Mouse (Mus musculus) limb, embryonic 10.5 days (tissue): Measurements from ENCODE around the gene Rtca. TPM values are rescaled to one million over a fixed set of nuclear protein-coding genes. Genes with fewer than 3 reads are reported as not detected.

Experiments
- DNase-seq: peaks from one replicate; pipeline ENCODE4 v3.0.0-alpha.2; 2017; ENCODE audit warnings: low spot score
- H3K27ac ChIP-seq: fragments of 300-500 bp; sonication (generic); 2 replicates; pipeline ENCODE4 v1.5.1; 2016; ENCODE audit warnings: mild to moderate bottlenecking
- H3K27me3 ChIP-seq: fragments of 300-500 bp; sonication (generic); 2 replicates; pipeline ENCODE4 v1.6.1; 2016; ENCODE audit warnings: low read depth, mild to moderate bottlenecking; ENCODE audit not compliant: poor library complexity, severe bottlenecking
- H3K36me3 ChIP-seq: fragments of 300-500 bp; sonication (generic); 2 replicates; pipeline ENCODE4 v1.6.1; 2016; ENCODE audit warnings: mild to moderate bottlenecking, moderate library complexity
- H3K4me1 ChIP-seq: fragments of 300-500 bp; sonication (generic); 2 replicates; pipeline ENCODE4 v1.6.1; 2016
- H3K4me3 ChIP-seq: fragments of 300-500 bp; sonication (generic); 2 replicates; pipeline ENCODE4 v1.5.1; 2016; ENCODE audit warnings: mild to moderate bottlenecking, moderate library complexity
- H3K9me3 ChIP-seq: fragments of 300-500 bp; sonication (generic); replicated peaks from 2 replicates; pipeline ENCODE4 v1.6.1; 2016; ENCODE audit warnings: mild to moderate bottlenecking
- WGBS: fragments of 180-500 bp; shearing (Covaris S2); methylation state at CpG from one replicate; pipeline ENCODE4 v1.1.7; 2016; 5-methylcytosine and 5-hydroxymethylcytosine counted together
- polyA plus RNA-seq: library from polyadenylated mRNA; unstranded; fragments of >200 nt; fragmentation: Nextera tagmentation; extraction: Ambion mirVana; gene quantifications from 2 replicates; pipeline ENCODE4 v1.2.1, GENCODE M21; 2016

Gene Rtca
- polyA plus RNA-seq, 1 experiment from 2014 or later, result 111 TPM

DNA sequence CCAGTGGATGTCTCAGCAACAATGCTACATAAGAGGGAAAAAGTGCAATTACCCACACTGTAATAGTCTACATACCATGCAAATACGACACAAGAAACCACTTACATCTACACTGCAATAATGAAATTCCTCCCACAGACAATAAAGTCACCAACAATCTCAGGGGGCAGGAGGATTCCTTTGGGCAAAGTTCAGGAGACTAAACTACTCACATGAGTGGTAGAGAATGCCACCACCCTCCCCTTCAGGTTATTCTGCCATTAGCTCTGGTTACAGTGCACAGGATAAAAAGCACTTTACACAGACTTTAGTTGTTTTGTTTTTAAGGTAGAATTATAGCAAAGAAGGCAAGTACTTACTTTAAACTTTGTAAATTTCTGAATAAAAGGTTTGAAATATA lies 12.3 kb downstream of the Rtca start:
- no peaks in the 10 kb centered on the region for H3K27me3 ChIP-seq
- no peaks in the 10 kb centered on the region for H3K4me1 ChIP-seq
- H3K36me3 ChIP-seq, result peaks cover 99% of the 10 kb centered on the region
- DNase-seq, result no peak
- WGBS, result 98% methylated on average over 1 of the region's 1 CpGs
- H3K27ac ChIP-seq, result no peak overlapping the region
- no peaks in the 10 kb centered on the region for H3K9me3 ChIP-seq
- H3K4me3 ChIP-seq, result no peak overlapping the region

DNA sequence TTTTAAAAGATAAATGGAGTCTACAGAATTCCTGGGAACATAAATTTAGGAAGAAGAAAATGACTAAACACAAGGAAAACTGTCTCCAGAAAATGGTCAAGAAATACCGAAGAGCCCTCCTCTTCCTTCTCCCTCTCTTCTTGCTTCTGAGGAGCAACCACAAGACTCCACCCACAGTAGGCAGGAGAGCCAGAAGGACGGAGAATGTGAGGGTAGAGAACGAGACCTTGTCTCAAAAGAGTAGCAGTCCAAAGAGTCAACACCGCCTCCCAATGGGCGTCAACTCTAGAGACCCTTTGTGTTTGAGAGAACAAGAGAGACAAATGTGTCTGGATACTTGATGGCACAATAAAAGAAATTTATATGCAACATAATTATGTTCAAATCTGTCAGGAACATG lies 14.3 kb downstream of the Rtca start:
- 86% methylated on average over 5 of the region's 5 CpGs for WGBS
- Histone ChIP-seq H3K4me3 (no peak overlapping the region), H3K9me3 (no peaks in the 10 kb centered on the region), H3K4me1 (no peaks in the 10 kb centered on the region), H3K27me3 (no peaks in the 10 kb centered on the region), H3K36me3 (peaks cover 100% of the 10 kb centered on the region), H3K27ac (no peak overlapping the region)
- no peak for DNase-seq

DNA sequence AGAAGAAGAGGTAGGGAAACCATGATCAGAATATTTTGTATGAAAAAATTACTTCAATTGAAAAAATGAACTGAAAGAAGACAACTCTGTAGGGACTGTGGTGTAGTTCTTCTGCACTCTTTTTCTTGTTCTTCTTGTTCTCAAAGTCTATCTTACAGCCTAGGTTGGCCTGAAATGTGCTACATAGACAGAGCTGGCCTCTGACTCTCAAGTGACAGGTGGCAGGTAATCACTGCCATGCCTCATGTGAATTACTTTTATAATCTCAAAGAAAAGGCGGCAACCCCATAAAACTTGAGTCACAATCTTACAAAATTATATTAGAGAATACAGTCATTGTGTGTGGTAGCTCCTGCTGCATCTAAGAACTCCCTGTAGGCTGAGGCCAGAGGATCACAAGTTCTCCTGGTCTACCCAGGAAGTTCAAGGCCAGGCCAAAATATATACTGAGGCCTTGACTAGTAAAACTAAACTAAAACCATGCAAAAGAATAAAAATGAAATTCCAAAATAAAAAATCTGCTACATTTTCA lies 16.0 kb downstream of the Rtca start:
- no peaks in the 10 kb centered on the region for H3K9me3 ChIP-seq
- peaks cover 98% of the 10 kb centered on the region for H3K36me3 ChIP-seq
- H3K27ac ChIP-seq, result no peak overlapping the region
- no peaks in the 10 kb centered on the region for H3K27me3 ChIP-seq
- 98% methylated on average over 1 of the region's 1 CpGs for WGBS
- DNase-seq, result no peak
- no peaks in the 10 kb centered on the region for H3K4me1 ChIP-seq
- no peak overlapping the region for H3K4me3 ChIP-seq

DNA sequence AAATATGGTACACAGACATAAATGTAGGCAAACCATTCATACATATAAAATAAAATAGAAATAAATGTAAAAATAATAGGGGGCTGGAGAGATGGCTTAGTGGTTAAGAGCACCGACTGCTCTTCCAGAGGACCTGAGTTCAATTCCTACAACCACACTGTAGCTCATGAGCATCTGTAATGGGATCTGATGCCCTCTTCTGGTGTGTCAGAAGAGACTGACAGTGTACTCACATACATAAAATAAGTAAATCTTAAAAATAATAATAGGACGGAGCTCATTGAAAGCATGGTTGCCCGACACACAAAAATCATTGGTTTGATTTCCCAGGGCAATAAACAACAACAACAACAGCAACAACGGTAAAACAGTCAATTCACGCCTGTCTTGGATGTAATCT lies 17.1 kb downstream of the Rtca start:
- peaks cover 98% of the 10 kb centered on the region for H3K36me3 ChIP-seq
- H3K4me3 ChIP-seq, result no peak overlapping the region
- DNase-seq, result no peak
- H3K27ac ChIP-seq, result no peak overlapping the region
- H3K4me1 ChIP-seq, result no peaks in the 10 kb centered on the region
- 92% methylated on average over 5 of the region's 5 CpGs for WGBS
- no peaks in the 10 kb centered on the region for H3K27me3 ChIP-seq
- no peaks in the 10 kb centered on the region for H3K9me3 ChIP-seq

DNA sequence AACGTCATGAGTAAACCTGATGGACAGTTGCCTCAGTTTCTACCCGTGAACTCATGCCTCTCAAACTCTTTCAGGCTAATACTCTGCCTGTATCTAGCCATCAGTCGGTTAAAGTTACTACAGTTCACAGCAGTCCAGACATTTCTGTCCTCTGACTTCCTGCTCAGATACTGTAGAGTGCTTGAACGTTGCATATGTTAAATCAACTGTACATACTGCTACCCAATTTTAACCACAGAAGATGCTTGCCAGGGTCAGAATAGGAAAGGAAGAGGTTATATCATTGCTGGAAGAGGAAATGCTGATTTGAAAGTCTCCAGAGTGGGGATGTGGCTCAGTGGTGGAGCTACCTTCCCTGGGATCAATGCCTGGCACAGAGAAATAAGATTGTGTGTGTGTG lies 24.7 kb downstream of the Rtca start:
- Histone ChIP-seq H3K27ac (no peak overlapping the region), H3K4me1 (no peaks in the 10 kb centered on the region), H3K36me3 (peaks cover 21% of the 10 kb centered on the region), H3K4me3 (no peak overlapping the region), H3K9me3 (no peaks in the 10 kb centered on the region), H3K27me3 (no peaks in the 10 kb centered on the region)
- DNase-seq, result no peak
- WGBS, result 93% methylated on average over 4 of the region's 4 CpGs

DNA sequence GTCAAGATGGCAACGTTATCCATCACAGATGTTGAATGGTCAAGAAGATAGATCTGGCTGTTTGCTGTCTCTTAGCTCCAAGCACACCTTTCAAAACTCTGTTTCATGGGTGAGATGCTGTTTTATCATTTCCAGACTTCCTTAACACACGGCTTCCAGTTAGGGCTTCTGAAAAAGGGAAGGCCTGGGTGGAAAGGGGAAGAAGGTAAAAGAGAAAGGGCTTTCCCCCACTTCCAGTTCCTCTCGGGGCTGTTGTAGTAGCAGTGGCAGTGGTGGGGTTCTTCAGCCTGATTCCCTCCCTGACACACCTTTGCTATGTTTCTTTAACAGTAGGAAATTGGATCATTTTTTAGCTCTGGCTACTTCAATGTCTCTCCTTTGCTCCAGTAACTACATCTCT lies 25.3 kb downstream of the Rtca start:
- Histone ChIP-seq H3K27ac (no peak overlapping the region), H3K27me3 (no peaks in the 10 kb centered on the region), H3K9me3 (no peaks in the 10 kb centered on the region), H3K4me1 (no peaks in the 10 kb centered on the region), H3K4me3 (no peak overlapping the region), H3K36me3 (peaks cover 16% of the 10 kb centered on the region)
- DNase-seq, result no peak
- 84% methylated on average over 3 of the region's 3 CpGs for WGBS

DNA sequence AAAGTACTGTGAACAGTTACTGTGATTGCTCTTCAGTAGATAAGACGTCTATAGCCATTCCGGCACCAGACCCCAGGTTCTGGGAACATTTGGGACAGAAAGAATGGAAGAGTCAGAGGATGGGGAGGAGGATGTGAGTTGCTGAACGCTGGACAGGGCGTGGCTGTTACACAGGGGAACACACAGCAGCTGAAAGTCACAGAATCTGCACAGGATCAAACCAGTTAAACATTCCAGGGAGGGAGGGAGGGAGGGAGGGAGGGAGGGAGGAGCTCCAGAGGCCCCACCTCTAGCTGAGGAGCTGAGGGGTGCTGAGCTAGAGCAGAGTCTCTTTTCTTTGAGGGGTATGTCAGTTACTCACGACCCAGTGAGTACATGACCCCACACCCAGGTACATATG lies 27.1 kb downstream of the Rtca start:
- H3K27ac ChIP-seq, result no peak overlapping the region

DNA sequence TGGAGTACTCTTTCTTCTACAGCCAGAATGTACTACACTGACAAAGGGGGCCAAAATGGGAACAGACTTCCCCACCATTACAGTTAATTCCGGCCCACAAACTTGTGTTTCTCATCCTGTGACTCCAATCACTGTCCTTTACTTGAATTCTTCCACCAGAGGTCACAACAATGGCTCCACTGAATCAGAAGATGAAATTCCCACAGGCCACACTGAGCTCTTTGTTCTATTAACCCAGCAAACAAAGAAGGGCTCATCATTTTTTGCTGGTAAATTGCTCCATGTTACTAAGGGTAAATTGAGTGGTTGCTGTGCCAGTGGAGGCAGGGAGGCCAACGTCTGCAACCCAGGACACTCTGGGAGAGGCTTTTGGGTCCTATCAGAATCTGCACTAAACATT lies 27.9 kb downstream of the Rtca start:
- Histone ChIP-seq H3K27me3 (no peaks in the 10 kb centered on the region), H3K36me3 (no peaks in the 10 kb centered on the region), H3K27ac (no peak overlapping the region), H3K9me3 (no peaks in the 10 kb centered on the region), H3K4me1 (no peaks in the 10 kb centered on the region), H3K4me3 (no peak overlapping the region)
- no peak for DNase-seq
- 80% methylated on average over 2 of the region's 2 CpGs for WGBS

More for the DNA sequence above, 27.1 kb downstream of the Rtca start:
- Histone ChIP-seq H3K9me3 (no peaks in the 10 kb centered on the region), H3K27me3 (no peaks in the 10 kb centered on the region), H3K4me3 (no peak overlapping the region), H3K4me1 (no peaks in the 10 kb centered on the region), H3K36me3 (peaks cover under 1% of the 10 kb centered on the region; the same call in 1 of the 2 replicates)
- 71% methylated on average over 5 of the region's 5 CpGs for WGBS
- DNase-seq, result no peak

DNA sequence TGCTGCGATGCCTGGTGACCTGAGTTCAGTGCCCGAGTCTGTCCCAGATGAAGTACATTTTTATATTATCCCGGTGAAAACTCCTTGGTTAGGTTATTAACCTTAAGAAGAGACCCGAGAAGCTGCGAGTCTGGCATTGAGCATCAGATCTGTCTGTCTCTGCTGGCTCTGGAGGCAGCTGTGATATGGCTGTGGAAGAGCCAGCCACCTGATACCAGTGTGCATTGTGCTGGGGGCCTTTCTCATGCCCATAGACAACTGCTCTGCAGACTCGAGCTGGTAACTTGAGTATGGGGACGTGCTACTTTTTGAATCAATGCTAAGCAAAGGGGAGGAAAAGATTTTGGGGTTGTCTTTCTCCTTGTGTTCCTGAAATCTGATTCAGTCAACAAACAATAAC lies 30.7 kb downstream of the Rtca start:
- no peak overlapping the region for H3K4me3 ChIP-seq
- no peaks in the 10 kb centered on the region for H3K36me3 ChIP-seq
- DNase-seq, result no peak
- no peaks in the 10 kb centered on the region for H3K9me3 ChIP-seq
- no peaks in the 10 kb centered on the region for H3K27me3 ChIP-seq
- H3K4me1 ChIP-seq, result no peaks in the 10 kb centered on the region
- 90% methylated on average over 7 of the region's 7 CpGs for WGBS
- H3K27ac ChIP-seq, result no peak overlapping the region

DNA sequence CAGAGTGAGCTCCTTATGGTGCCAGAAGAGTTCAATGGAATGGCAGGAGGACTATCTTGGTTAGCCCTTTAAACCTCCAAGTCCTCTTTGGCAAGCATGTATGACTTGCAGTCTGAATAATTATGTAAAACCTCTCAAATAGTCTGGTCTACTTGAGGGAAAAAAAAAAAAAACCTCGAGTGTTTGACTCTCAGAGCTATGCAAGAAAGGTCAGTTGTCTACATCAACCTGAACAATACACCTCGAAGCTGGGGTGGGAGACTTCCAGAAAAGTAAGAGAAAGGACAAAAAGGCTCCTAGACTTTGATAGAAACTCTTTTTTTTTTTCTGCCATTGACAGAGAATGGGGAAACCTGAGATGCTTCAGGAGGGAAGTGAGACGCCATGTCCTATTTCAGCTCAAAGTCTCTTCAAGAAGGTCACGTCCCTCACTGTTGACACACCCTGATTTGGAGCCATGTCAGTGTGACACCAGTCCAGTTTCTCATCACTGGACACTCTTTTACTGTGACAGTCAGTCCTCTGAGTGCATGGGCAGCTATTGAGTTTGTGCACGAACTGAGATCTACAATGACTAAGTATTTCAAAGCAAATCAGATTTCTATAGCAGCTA lies 31.2 kb downstream of the Rtca start:
- Histone ChIP-seq H3K36me3 (no peaks in the 10 kb centered on the region), H3K4me1 (no peaks in the 10 kb centered on the region), H3K27me3 (no peaks in the 10 kb centered on the region), H3K9me3 (no peaks in the 10 kb centered on the region), H3K27ac (no peak overlapping the region), H3K4me3 (no peak overlapping the region)
- WGBS, result 78% methylated on average over 5 of the region's 5 CpGs
- no peak for DNase-seq

DNA sequence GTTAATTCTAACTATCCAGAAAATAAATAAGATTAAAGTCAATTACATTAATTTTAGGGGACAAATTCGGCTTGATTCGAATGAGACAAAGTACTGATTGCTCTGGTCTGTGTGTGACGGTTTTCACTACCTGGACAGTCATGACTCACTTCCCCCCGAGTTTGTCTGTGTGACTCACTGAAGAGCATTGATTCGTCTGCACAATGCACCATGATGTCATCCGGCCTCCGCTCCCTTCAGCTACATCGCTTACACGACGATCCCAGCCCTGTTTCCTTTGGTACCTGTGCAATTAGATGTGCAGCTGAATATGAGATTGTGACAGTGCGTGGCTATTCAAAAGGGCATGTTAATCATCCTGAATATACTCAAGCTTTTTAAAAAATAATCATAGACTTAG lies 33.4 kb downstream of the Rtca start:
- no peaks in the 10 kb centered on the region for H3K27me3 ChIP-seq
- DNase-seq, result no peak
- H3K9me3 ChIP-seq, result no peaks in the 10 kb centered on the region
- no peaks in the 10 kb centered on the region for H3K36me3 ChIP-seq
- H3K4me1 ChIP-seq, result no peaks in the 10 kb centered on the region
- H3K4me3 ChIP-seq, result no peak overlapping the region
- H3K27ac ChIP-seq, result no peak overlapping the region
- 87% methylated on average over 11 of the region's 11 CpGs for WGBS

DNA sequence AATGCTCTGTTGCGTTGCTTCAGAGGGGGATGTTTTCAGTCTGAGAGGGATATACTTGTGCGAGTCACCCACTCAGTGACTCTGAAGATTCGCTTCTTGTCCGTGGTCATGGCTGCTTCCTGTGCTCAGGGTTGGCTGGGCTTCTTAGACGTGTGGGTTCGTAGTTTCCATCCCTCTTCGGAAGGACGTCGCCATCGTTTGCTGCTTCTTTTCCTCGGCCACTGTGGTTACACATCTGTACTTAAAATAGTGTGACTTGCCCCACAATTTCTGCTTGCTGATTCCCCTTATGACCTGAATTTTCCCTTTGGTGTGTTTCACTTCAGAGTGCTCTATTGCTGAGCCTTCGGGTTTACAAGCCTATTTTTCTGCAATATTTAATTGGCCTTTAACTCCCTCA lies 42.3 kb downstream of the Rtca start:
- H3K4me3 ChIP-seq, result no peak overlapping the region
- H3K9me3 ChIP-seq, result no peaks in the 10 kb centered on the region

DNA sequence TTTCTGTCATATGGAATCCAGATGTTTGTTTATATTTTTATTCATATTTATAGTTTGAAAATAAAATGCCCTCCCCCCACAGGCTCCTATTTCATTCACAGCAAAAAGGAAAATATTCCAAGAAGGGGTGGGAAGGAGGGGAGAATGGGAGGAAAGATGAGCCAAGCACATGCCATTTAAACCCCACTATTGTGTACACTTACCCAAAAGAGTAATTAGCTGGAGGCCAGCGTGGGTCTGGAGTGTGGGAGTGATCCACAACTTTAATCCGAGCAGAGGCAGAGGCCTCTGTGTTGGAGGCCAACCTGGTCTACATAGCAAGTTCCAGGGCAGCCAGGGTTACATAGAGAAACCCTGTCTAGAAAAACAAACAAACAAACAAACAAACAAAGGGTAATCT lies 43.7 kb downstream of the Rtca start:
- Histone ChIP-seq H3K4me1 (no peaks in the 10 kb centered on the region), H3K27ac (no peak overlapping the region), H3K4me3 (no peak overlapping the region), H3K27me3 (no peaks in the 10 kb centered on the region), H3K36me3 (no peaks in the 10 kb centered on the region), H3K9me3 (no peaks in the 10 kb centered on the region)
- WGBS, result 64% methylated on average over 2 of the region's 2 CpGs
- DNase-seq, result no peak

More for the DNA sequence above, 42.3 kb downstream of the Rtca start:
- no peaks in the 10 kb centered on the region for H3K36me3 ChIP-seq
- H3K27me3 ChIP-seq, result no peaks in the 10 kb centered on the region
- DNase-seq, result no peak
- 94% methylated on average over 12 of the region's 12 CpGs for WGBS
- no peaks in the 10 kb centered on the region for H3K4me1 ChIP-seq
- no peak overlapping the region for H3K27ac ChIP-seq

DNA sequence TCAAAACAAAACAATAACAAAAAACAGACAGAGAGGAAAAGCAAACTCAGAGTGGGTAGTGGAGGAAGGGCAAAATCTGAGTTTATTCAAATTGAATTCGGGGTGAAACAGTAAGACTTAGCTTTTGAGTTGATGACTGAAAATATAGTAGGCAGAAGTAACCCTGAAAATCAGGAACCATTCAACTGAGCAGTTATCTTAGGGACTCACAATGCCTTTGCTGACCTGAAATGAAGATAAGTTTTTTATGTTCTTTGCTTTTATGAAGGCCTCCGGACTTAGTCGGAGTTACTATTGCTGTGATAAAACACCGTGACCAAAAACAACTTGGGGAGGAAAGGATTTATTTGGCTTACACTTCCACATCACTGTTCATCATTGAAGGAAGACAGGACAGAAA lies 47.0 kb downstream of the Rtca start:
- H3K4me1 ChIP-seq, result no peaks in the 10 kb centered on the region
- WGBS, result 93% methylated on average over 4 of the region's 4 CpGs
- no peak for DNase-seq
- H3K4me3 ChIP-seq, result no peak overlapping the region
- no peak overlapping the region for H3K27ac ChIP-seq
- H3K9me3 ChIP-seq, result no peaks in the 10 kb centered on the region
- no peaks in the 10 kb centered on the region for H3K27me3 ChIP-seq
- no peaks in the 10 kb centered on the region for H3K36me3 ChIP-seq
